Mouse (Mus musculus) bone marrow, adult 2 months (tissue): ENCODE results near the gene Zfr.

Experiments used
- CTCF ChIP-seq: fragments of 200-500 bp; IDR thresholded peaks from 2 replicates; pipeline ENCODE4 v1.5.1; 2011; ENCODE audit warnings: low read length, control low read depth; ENCODE audit not compliant: control insufficient read depth, insufficient read depth
- POLR2A ChIP-seq: fragments of 200-500 bp; IDR thresholded peaks from 2 replicates; pipeline ENCODE4 v1.6.1; 2011; ENCODE audit warnings: low read depth, mild to moderate bottlenecking, control low read depth, low read length, borderline replicate concordance; ENCODE audit not compliant: control insufficient read depth

DNA sequence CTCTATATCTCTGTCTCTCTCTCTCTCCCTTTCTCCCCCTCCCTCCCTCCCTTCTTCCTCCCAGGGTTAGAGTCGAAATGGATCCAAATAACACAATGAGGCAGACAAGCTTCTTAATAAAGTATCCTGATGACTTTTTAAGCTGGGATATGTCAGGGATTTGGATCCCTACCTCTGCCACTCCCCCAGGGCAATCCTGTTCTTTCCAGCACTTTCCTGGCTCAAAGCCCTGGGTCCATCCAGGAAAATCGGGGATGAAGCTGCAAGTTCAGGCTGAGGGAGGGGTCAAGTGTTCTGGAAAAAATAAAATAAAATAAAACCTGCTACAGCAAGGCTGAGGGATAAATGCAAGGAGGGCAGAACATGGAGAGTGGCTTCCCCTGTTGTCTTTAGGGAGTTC, 49.7 kb upstream of the Zfr start:
- TF ChIP-seq CTCF (no peak), POLR2A (no peak)
